Mouse (Mus musculus): ENCODE data around the gene Sgsm1.

DNA sequence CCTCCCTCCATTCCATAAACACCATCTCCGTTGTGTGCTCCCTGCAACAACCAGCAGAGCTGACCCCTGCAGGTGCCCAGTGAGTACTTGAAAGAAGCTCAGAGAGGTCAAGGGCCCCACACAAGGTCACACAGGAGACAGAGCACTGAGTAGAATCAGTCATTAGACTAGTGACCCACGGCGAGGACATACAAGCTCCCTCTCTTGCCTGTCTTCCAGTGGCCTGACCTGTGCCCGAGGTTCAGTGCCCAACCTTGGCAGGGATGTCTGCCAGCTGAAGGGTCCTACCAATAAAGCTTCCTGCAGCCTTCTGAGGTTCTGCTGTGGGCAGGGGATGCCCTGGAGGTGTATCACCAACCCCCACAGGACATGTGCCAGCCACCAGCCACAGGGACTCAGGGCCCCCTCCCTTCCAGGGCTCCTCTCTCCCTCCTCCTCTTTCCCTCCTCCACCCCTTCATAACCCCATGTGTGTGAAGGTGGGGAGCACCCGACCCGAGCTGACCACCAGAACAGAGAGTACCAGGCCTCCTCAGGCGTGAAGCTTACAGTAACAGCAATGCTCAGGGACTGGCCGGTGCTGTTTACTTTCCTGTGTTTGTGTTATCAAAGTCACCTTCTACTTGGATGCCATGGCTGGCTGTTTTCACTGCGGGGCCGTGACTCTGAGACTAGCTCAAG lies 98.3 kb downstream of the Sgsm1 start:
- TF ChIP-seq CTCF (IDR thresholded peaks at IDR 0.05; ENCODE audit: low read depth, low read length) (no peak), POLR2A (IDR thresholded peaks at IDR 0.05; ENCODE audit: borderline replicate concordance, low read depth, low read length) (no peak)
